Comparison of ENCODE assay signal across 8 mouse cellular contexts in genomic region chr5:124724997-124725396, GRCm38 (mm10). TPM values are rescaled to one million over a fixed set of nuclear protein-coding genes. Genes with fewer than 3 reads are reported as not detected.
DNase-seq lines count a peak whose midpoint lies in the region; ATAC-seq lines count a peak whose summit lies in the region.

Gene Dnah10, plus strand, starts transcription at chr5:124725085.

- 0 out of 2 replicates have a peak within 1 kb of the TSS, but pooled peaks have one; percentile 8 for H3K4me3 ChIP-seq in limb, embryonic 10.5 days

- H3K27me3 ChIP-seq in limb, embryonic 10.5 days (ENCODE audit: low read depth, poor library complexity, severe bottlenecking), result peaks cover 6% of the 10 kb centered on the region; the same call in 1 of the 2 replicates

- no peak within 1 kb of the TSS for H3K27ac ChIP-seq in limb, embryonic 10.5 days

- DNase-seq in heart, adult 11 months, result peak; percentile 85
- DNase-seq in heart, adult 9 months (ENCODE audit: low spot score in 2 of 2), result no peak
- DNase-seq in WW6 (ENCODE audit: low read depth, low spot score), result peak; percentile 33
- peak; percentile 26 to 62 for DNase-seq in frontal cortex, adult 2 months (ENCODE audit: extremely low spot score in 1 of 2, low spot score in 1 of 2)
- DNase-seq in limb, embryonic 10.5 days (ENCODE audit: low spot score), result peak; percentile 47
- peak; percentile 59 to 60 for DNase-seq in right cerebral cortex, postnatal 10 days (ENCODE audit: low spot score in 2 of 2)
- no peak for DNase-seq in cerebellum, adult 11 months

- peaks cover 38% of the 10 kb centered on the region for H3K36me3 ChIP-seq in limb, embryonic 10.5 days

- no peak for ATAC-seq in erythroid progenitor cell, adult 5-6 weeks (replicated peaks; ENCODE audit: low FRiP score, poor library complexity, severe bottlenecking)

- 14% methylated on average over 29 of the region's 29 CpGs for WGBS in limb, embryonic 10.5 days

- H3K9me3 ChIP-seq in limb, embryonic 10.5 days (replicated peaks), result no peaks in the 10 kb centered on the region

- peaks cover 9% of the 10 kb centered on the region for H3K4me1 ChIP-seq in limb, embryonic 10.5 days

RNA-seq across cellular contexts. Expression of gene Dnah10, which starts in this region (rescaled TPM):
- polyA plus RNA-seq in frontal cortex, adult 2 months (2012; rRNA removed), result 0.26 and 0.38 TPM in 2 replicates
- 0.01 and 0.06 TPM in 2 replicates for polyA plus RNA-seq in limb, embryonic 10.5 days (2016; fragmentation: Nextera tagmentation; extraction: Ambion mirVana)
- under 0.01 TPM in 1 of 2 replicates, not detected in the other for total RNA-seq in erythroid progenitor cell, adult 5-6 weeks (2015; ENCODE audit: low replicate concordance)
- not detected in 2 replicates for total RNA-seq in erythroid progenitor cell, adult 5-6 weeks (2017; ENCODE audit: low replicate concordance)

Comparison
In these comparisons a context has a peak if more than half of its experiments do, and no peak if none do; other contexts are left out.
1. DNase-seq: peak in heart, adult 11 months (single experiment), WW6 (single experiment) and right cerebral cortex, postnatal 10 days (2 of 2); none in heart, adult 9 months (0 of 2) and cerebellum, adult 11 months (single experiment).
2. Peak in DNase-seq in frontal cortex, adult 2 months; RNA of the gene not detected or under 1 TPM.
3. Peak in DNase-seq and H3K4me3 ChIP-seq in limb, embryonic 10.5 days; RNA of the gene not detected or under 1 TPM.